Mouse (Mus musculus) stomach, postnatal 0 days (tissue): Measurements from ENCODE around the gene Slc1a2. TPM values are rescaled to one million over a fixed set of nuclear protein-coding genes. Genes with fewer than 3 reads are reported as not detected.

Source experiments
- ATAC-seq: fragments of 200-750 bp; cut with Nextera tagmentation; 2 replicates; pipeline ENCODE4 v1.8.0; 2017; ENCODE audit not compliant: low FRiP score, low TSS enrichment
- DNase-seq: peaks from one replicate; pipeline ENCODE4 v3.0.0-alpha.2; 2016; ENCODE audit warnings: low spot score
- H3K27ac ChIP-seq: fragments of 300-500 bp; sonication (generic); replicated peaks from 2 replicates; pipeline ENCODE4 v1.5.1; 2014; ENCODE audit warnings: mild to moderate bottlenecking, control low read depth
- H3K27me3 ChIP-seq: fragments of 300-500 bp; sonication (generic); 2 replicates; pipeline ENCODE4 v1.6.1; 2014; ENCODE audit warnings: low read length; ENCODE audit not compliant: control insufficient read depth, insufficient read depth
- H3K36me3 ChIP-seq: fragments of 300-500 bp; sonication (generic); 2 replicates; pipeline ENCODE4 v1.6.1; 2014; ENCODE audit warnings: low read length, mixed read lengths; ENCODE audit not compliant: control insufficient read depth, insufficient read depth
- H3K4me1 ChIP-seq: fragments of 300-500 bp; sonication (generic); replicated peaks from 2 replicates; pipeline ENCODE4 v1.6.1; 2014; ENCODE audit warnings: antibody characterized with exemption; ENCODE audit not compliant: control insufficient read depth, insufficient read depth
- H3K4me2 ChIP-seq: fragments of 300-500 bp; sonication (generic); replicated peaks from 2 replicates; pipeline ENCODE4 v1.6.1; 2014; ENCODE audit warnings: low read depth, mild to moderate bottlenecking, control low read depth, moderate library complexity
- H3K4me3 ChIP-seq: fragments of 300-500 bp; sonication (generic); 2 replicates; pipeline ENCODE4 v1.5.1; 2014; ENCODE audit warnings: low read depth, low read length, control low read depth
- H3K9ac ChIP-seq: fragments of 300-500 bp; sonication (generic); 2 replicates; pipeline ENCODE4 v1.6.1; 2014; ENCODE audit warnings: mild to moderate bottlenecking, low read length, control low read depth, mixed read lengths
- H3K9me3 ChIP-seq: fragments of 300-500 bp; sonication (generic); 2 replicates; pipeline ENCODE4 v1.6.1; 2016; ENCODE audit warnings: low read length; ENCODE audit not compliant: control insufficient read depth
- CTCF ChIP-seq: IDR thresholded peaks from 2 replicates; pipeline ENCODE4 v1.5.1; 2016; ENCODE audit warnings: antibody characterized with exemption, low read depth, mild to moderate bottlenecking, moderate library complexity
- EP300 ChIP-seq: optimal IDR thresholded peaks from 2 replicates; pipeline ENCODE3; 2016; ENCODE audit warnings: antibody characterized with exemption
- WGBS: fragments of 180-500 bp; shearing (Covaris S2); extraction: QIAGEN DNeasy Blood & Tissue Kit; methylation state at CpG from one replicate; pipeline ENCODE4 v1.1.7; 2014; 5-methylcytosine and 5-hydroxymethylcytosine counted together
- polyA plus RNA-seq: library from polyadenylated mRNA; unstranded; fragments of >200 nt; fragmentation: Nextera tagmentation; extraction: Ambion mirVana; gene quantifications from 2 replicates; pipeline ENCODE4 v1.2.1, GENCODE M21; 2015

The Slc1a2 gene
- 1.7 and 1.8 TPM in 2 replicates for polyA plus RNA-seq

GRCm38 (mm10) chr2:102658163-102658660 is at the start of gene Slc1a2:
Gene Slc1a2, plus strand, starts transcription at chr2:102658659.
- H3K4me1 ChIP-seq = peaks cover 3% of the 10 kb centered on the region; the same call in 1 of the 2 replicates
- ATAC-seq = no peak
- H3K36me3 ChIP-seq = no peaks in the 10 kb centered on the region
- TF ChIP-seq CTCF (no peak), EP300 (no peak)
- peak within 1 kb of the TSS; percentile 48 for H3K9ac ChIP-seq
- H3K4me2 ChIP-seq = peak within 1 kb of the TSS; percentile 98
- H3K27me3 ChIP-seq = peaks cover 2% of the 10 kb centered on the region; the same call in 1 of the 2 replicates
- H3K9me3 ChIP-seq = no peaks in the 10 kb centered on the region
- WGBS = 2% methylated on average over 20 of the region's 20 CpGs
- H3K27ac ChIP-seq = no peak within 1 kb of the TSS
- peak within 1 kb of the TSS; percentile 65 for H3K4me3 ChIP-seq
- DNase-seq = no peak

GRCm38 (mm10) chr2:102610485-102610884 is 48.0 kb upstream of the Slc1a2 start:
- no peaks in the 10 kb centered on the region for H3K9me3 ChIP-seq
- WGBS = 93% methylated on average over 4 of the region's 4 CpGs
- H3K4me2 ChIP-seq = no peak overlapping the region
- no peak overlapping the region for H3K4me3 ChIP-seq
- H3K4me1 ChIP-seq = no peaks in the 10 kb centered on the region
- H3K36me3 ChIP-seq = no peaks in the 10 kb centered on the region; the same call in 1 of the 2 replicates
- DNase-seq (no peak), ATAC-seq (no peak)
- no peak overlapping the region for H3K9ac ChIP-seq
- TF ChIP-seq CTCF (no peak), EP300 (no peak)
- H3K27me3 ChIP-seq = no peaks in the 10 kb centered on the region
- no peak overlapping the region for H3K27ac ChIP-seq

- Histone ChIP-seq H3K4me3 (no peak overlapping the region), H3K27me3 (no peaks in the 10 kb centered on the region), H3K4me2 (no peak overlapping the region), H3K36me3 (no peaks in the 10 kb centered on the region; the same call in 1 of the 2 replicates), H3K9ac (no peak overlapping the region), H3K4me1 (no peaks in the 10 kb centered on the region), H3K9me3 (no peaks in the 10 kb centered on the region), H3K27ac (no peak overlapping the region)
- no peak for TF ChIP-seq CTCF
- WGBS = 68% methylated on average over 2 of the region's 2 CpGs
- no peak for DNase-seq
- no peak for ATAC-seq
Measured at GRCm38 (mm10) chr2:102616637-102617036, 41.8 kb upstream of the Slc1a2 start.

GRCm38 (mm10) chr2:102620744-102621429 is 37.6 kb upstream of the Slc1a2 start:
- H3K9ac ChIP-seq = no peak overlapping the region
- H3K4me3 ChIP-seq = no peak overlapping the region
- DNase-seq (no peak), ATAC-seq (no peak)
- no peaks in the 10 kb centered on the region for H3K9me3 ChIP-seq
- H3K27me3 ChIP-seq = no peaks in the 10 kb centered on the region
- WGBS = 90% methylated on average over 12 of the region's 12 CpGs
- TF ChIP-seq CTCF (no peak), EP300 (no peak)
- H3K27ac ChIP-seq = no peak overlapping the region
- no peaks in the 10 kb centered on the region for H3K36me3 ChIP-seq
- H3K4me1 ChIP-seq = no peaks in the 10 kb centered on the region
- no peak overlapping the region for H3K4me2 ChIP-seq

- H3K4me2 ChIP-seq = no peak overlapping the region
- DNase-seq = no peak
- no peak for ATAC-seq
- no peaks in the 10 kb centered on the region for H3K9me3 ChIP-seq
- H3K36me3 ChIP-seq = no peaks in the 10 kb centered on the region
- no peaks in the 10 kb centered on the region for H3K4me1 ChIP-seq
- H3K9ac ChIP-seq = no peak overlapping the region
- 82% methylated on average over 5 of the region's 5 CpGs for WGBS
- TF ChIP-seq EP300 (no peak), CTCF (no peak)
- H3K27ac ChIP-seq = no peak overlapping the region
- H3K27me3 ChIP-seq = no peaks in the 10 kb centered on the region
- no peak overlapping the region for H3K4me3 ChIP-seq
Measured at GRCm38 (mm10) chr2:102622176-102622575, 36.3 kb upstream of the Slc1a2 start.

- DNase-seq (no peak), ATAC-seq (no peak)
- no peaks in the 10 kb centered on the region for H3K36me3 ChIP-seq
- H3K9me3 ChIP-seq = no peaks in the 10 kb centered on the region
- no peak overlapping the region for H3K4me2 ChIP-seq
- TF ChIP-seq EP300 = no peak
- no peak for TF ChIP-seq CTCF
- no peak overlapping the region for H3K4me3 ChIP-seq
- H3K27me3 ChIP-seq = no peaks in the 10 kb centered on the region
- H3K4me1 ChIP-seq = no peaks in the 10 kb centered on the region
- no peak overlapping the region for H3K27ac ChIP-seq
- H3K9ac ChIP-seq = no peak overlapping the region
Measured at GRCm38 (mm10) chr2:102622943-102623342, 35.5 kb upstream of the Slc1a2 start.
